Mouse (Mus musculus) retina, embryonic 14.5 days (tissue): ENCODE results near the gene Krt4.

ENCODE experiments used
- DNase-seq: peaks from one replicate; pipeline ENCODE4 v3.0.0-alpha.2; 2015; ENCODE audit warnings: low spot score

Gene Krt4

GRCm38 (mm10) chr15:101924635-101925034 is at the start of gene Krt4:
Gene Krt4 (minus strand): TSS chr15:101924735.
- DNase-seq = no peak

GRCm38 (mm10) chr15:101973414-101974077 is 49.0 kb upstream of the Krt4 start:
- DNase-seq = peak; percentile 100

- DNase-seq = peak; percentile 87
These were observed 46.0 kb upstream of the Krt4 start for GRCm38 (mm10) chr15:101970536-101970935.

GRCm38 (mm10) chr15:101966808-101967207 is 42.3 kb upstream of the Krt4 start:
- no peak for DNase-seq

- DNase-seq = no peak
These were observed 34.4 kb upstream of the Krt4 start for GRCm38 (mm10) chr15:101958891-101959290.

GRCm38 (mm10) chr15:101954187-101954586 is 29.7 kb upstream of the Krt4 start, which contains the start of gene Krt78:
Gene Krt78 (minus strand): TSS chr15:101954287.
- DNase-seq = no peak

- no peak for DNase-seq
These were observed 28.4 kb upstream of the Krt4 start for GRCm38 (mm10) chr15:101952733-101953474.

GRCm38 (mm10) chr15:101945430-101945829 is 20.9 kb upstream of the Krt4 start:
- DNase-seq = no peak

- DNase-seq = no peak
These were observed 17.4 kb upstream of the Krt4 start for GRCm38 (mm10) chr15:101941948-101942347.

GRCm38 (mm10) chr15:101940274-101940829 is 15.8 kb upstream of the Krt4 start, which contains the start of gene Krt79:
Gene Krt79 (minus strand): TSS chr15:101940324.
- no peak for DNase-seq

- DNase-seq = no peak
These were observed 14.2 kb upstream of the Krt4 start for GRCm38 (mm10) chr15:101938600-101939308.

- DNase-seq = no peak
These were observed 8.5 kb upstream of the Krt4 start for GRCm38 (mm10) chr15:101933024-101933423.

- DNase-seq = peak; percentile 39
These were observed 5.1 kb upstream of the Krt4 start for GRCm38 (mm10) chr15:101929666-101930065.

- no peak for DNase-seq
These were observed 4.6 kb upstream of the Krt4 start for GRCm38 (mm10) chr15:101929087-101929486.

- no peak for DNase-seq
These were observed 3.0 kb upstream of the Krt4 start for GRCm38 (mm10) chr15:101927340-101928080.

GRCm38 (mm10) chr15:101925041-101925440 is 506 bp upstream of the Krt4 start:
- DNase-seq = no peak

- no peak for DNase-seq
These were observed 2.2 kb downstream of the Krt4 start for GRCm38 (mm10) chr15:101922296-101922695.

- no peak for DNase-seq
These were observed 8.5 kb downstream of the Krt4 start for GRCm38 (mm10) chr15:101916072-101916471.

GRCm38 (mm10) chr15:101904849-101905248 is 19.7 kb downstream of the Krt4 start:
- no peak for DNase-seq

- peak; percentile 39 for DNase-seq
These were observed 22.1 kb downstream of the Krt4 start for GRCm38 (mm10) chr15:101902171-101903149.
